Mouse (Mus musculus): ENCODE measurements around the gene Mical3.

The Mical3 gene

DNA sequence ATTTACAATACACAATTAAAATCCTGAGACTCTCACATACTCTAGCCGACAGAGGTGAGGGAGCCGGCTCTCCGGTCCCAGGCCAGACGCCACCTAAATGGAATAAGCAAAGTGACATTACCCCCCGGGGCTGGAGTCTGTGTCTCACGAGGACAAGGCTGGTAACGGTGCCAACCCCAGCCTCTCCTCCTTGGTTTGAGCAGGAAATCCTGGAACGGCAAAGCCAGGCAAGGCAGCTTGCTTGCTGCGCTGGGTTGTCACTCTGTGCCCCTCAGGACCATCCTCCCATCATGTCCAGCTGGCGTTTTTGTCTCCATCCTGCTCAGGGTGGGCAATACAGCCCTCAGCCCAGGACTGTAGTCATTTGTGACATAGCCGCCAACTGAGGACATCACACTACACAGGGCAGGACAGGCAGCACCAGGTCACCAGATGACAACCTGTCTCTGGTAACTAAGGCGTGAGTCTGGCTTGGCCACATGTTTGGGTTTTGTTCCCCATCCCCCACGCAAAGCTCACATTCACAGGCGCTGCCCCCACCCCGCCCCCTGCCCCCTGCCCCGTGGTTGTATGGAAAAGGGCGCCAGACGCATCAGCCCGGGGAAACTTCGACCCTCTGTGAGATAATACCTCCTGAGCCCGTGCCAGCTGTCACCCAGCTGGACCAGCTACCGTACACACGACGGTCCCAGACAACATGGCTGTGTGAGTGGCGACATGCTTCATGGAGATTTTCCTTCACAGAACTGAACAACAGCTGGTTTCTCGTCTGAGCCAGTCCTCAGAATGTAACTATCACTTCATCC is 49.3 kb downstream of the Mical3 start:
- DNase-seq (ENCODE audit: low spot score), result no peak

GRCm38 (mm10) chr6:121078175-121078574 is 52.6 kb downstream of the Mical3 start:
- no peak for DNase-seq (ENCODE audit: low spot score)

- DNase-seq (ENCODE audit: low spot score), result no peak
Measured at GRCm38 (mm10) chr6:121076929-121077566, 53.8 kb downstream of the Mical3 start.

DNA sequence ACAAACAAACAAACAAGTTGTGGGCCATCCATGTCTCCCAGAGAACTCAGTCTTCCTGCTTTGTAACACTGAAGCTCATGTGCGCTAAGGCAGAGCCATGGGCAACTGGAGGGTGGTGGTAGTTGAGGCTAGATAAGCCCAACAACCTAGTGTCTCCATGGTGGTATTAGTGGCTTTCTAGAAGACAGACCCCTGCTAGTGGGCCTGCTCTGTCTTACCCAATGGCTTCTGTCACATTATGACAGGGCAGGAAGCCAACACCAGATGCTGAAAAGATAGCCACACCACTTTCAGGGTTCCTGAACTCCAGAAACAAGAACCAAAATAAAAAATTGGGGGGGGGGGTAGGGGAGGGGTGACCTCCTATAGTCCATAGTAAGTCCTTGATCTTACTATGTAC is 55.0 kb downstream of the Mical3 start:
- no peak for DNase-seq (ENCODE audit: low spot score)

DNA sequence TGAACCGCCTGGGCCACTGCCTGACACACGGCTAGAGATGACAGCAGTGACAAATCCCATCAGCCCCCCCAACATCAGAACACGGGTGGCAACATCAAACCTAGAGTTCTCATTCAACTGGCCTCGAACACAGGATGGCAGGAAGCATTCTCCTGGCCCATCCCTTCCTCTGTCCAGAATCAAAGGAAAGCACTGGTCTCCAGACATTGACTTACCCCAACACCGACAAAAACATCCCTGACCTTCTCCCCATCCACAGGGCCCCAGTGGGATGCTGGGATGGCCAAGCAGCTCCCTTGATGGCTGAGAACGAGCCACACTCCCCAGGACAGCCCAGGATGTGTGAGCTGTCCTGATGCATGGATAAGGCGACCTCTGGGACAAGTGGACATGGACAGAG is 57.5 kb downstream of the Mical3 start:
- no peak for DNase-seq (ENCODE audit: low spot score)

DNA sequence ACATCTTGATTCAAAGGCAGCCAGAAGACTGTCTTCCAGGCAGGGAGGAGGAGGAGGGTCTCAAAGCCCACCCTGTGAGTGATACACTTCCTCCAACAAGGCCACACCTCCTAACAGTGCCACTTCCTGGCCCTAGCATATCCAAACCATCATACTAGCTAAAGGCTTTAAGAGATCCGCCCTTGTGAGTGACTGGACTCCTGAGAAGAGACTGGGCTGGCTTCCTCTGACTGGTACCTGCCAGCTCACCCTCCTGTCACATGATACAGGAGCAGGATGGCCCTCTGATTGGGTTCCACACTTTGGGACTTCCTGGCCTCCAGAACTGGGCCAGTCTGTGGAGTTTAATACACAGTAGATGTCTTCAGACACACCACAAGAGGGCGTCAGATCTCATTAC is 58.2 kb downstream of the Mical3 start:
- no peak for DNase-seq (ENCODE audit: low spot score)

GRCm38 (mm10) chr6:121070584-121071230 is 60.1 kb downstream of the Mical3 start:
- DNase-seq (ENCODE audit: low spot score), result no peak

- no peak for DNase-seq (ENCODE audit: low spot score)
Measured at GRCm38 (mm10) chr6:121069156-121069555, 61.6 kb downstream of the Mical3 start.

- DNase-seq (ENCODE audit: low spot score), result no peak
Measured at GRCm38 (mm10) chr6:121068087-121068464, 62.7 kb downstream of the Mical3 start.

DNA sequence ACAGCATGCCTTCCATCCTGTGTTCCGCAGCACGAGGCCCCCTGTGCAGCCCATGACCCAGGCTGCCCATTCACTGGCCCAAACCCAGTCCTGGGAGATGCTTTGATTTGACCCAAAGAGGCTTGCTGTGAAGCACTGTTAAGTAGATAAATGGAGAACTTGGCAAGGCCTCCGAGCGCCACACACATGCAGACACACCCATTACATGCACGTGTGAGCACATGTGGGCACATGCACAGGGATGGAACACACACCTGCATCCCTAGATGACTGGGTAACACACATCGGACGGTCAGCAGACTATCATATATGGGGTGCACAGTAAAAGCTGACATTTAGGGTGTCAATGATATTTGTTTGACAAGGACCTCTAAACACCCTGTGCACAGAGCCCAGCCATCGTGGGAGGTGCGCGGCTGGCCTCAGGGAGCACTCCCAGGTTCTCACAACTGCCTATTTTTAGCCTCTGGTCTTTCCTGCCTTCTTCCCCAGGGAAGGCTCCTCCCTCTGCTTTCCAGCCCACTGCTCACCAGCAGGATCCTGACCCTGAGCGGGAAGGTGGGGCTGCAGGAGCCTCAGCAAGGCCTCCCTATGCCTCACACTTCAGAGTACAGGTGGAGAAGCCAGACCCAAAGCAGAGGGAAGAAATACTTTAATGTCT is 63.2 kb downstream of the Mical3 start:
- DNase-seq (ENCODE audit: low spot score), result no peak

DNA sequence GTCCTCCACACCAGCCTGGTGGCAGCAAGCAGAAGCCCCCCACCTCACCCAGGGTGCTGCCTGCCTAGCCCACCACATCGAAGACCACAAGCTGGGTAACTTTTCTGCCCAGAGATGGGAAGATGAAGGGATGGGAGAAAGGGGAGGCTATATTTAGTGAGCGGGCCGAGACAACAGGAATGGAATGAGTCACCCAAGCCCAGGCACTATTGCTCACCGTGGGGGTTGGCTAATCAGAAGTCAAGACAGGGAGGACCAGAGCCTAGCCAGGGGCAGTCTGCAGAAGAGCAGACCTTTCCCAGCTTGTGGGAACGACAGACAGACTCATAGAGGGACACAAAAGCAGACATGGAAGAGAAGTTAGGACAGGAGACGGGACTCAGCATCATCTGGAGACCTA is 64.0 kb downstream of the Mical3 start:
- DNase-seq (ENCODE audit: low spot score), result no peak

DNA sequence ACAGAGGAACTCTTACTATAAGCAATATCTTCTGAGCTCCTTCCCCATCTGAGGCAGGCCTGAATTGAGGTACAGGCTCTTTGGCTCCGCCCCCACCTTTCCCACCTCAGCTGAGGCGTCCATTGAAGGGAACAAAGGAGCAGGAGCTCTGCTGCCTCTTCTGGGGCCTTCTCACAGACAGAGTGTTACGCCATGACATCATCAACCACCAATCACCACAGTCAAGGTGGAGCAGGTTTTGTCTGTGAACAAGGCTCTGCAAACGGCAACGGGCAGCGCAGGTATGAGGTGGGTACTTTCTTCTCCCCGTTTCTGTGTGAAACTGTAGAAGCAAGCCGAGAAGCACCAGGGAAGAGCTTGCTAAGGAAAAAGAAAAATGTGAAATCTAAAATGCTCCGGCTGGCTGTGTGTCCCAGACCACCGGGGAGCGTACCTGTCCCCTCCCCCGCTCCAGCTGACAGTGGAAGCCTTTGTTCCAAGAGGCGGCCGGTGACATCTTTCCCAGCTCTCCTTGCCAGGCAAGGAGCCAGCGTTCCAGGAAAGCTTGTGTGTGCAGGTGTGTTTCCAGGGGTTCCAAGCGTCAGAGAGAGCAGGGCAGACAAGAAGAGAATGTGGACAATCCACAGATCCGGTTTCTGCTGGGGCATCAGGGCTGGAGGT is 66.3 kb downstream of the Mical3 start:
- no peak for DNase-seq (ENCODE audit: low spot score)

DNA sequence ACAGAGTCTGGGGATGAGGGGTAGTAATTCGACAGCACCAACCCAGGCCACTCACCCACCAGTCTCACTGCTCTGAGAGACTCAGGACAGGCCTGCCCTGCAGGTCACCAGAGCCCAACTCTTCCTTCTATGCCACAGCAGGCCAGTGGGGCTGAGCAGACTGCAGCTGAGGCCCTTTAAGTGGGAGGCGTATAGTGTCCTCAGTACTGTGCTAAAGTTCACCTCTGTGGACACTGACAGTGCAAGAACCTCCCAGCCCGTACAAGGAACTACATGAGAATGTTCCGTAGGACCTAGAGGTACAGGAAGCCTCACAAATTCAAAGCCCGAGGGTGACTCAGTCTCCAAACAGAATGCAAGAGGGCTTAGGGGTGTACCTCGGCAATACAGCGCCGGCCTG is 67.0 kb downstream of the Mical3 start:
- DNase-seq (ENCODE audit: low spot score), result no peak

DNA sequence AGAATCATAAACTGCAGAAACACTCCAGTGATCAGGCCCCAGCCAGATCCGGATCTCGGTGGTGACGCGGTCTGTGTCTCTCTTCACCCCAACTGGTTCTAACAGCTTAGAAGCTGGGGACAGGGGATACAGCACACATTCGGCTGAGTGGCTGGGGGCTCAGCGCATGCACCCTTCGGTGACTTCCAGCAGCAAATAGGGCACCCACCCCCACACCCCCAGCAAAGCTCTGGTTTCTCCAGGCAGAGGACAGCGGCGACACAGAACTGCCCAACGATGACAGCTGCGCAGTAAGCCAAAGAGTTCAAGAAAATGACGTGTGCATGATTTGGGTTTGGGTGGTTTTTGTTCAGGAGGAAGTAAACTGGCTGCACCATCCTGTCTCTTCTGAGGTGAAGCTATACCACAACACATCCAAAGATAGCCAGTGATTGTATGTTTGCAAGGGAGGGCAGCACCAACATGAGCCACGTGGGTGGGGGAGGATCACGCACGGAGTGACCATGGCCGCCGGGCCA is 67.8 kb downstream of the Mical3 start:
- no peak for DNase-seq (ENCODE audit: low spot score)

DNA sequence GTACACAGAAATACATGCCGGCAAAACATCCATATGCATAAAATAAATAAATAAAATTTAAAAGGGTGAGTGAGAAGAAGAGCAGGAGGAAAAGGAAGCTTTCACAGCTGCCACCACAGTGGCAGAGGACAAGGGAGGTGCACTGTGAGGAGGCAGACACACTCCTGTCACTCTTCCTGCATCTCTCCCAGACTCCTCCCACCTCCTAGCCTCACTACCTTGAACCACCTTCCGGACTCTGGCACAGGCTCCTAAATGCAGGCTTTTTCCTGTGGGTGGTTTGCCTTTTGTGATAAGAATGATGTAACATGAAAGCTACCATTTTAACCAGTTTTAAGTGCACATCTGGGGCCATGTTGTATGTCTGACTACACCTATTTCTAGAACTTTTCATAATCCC is 72.8 kb downstream of the Mical3 start:
- no peak for DNase-seq (ENCODE audit: low spot score)

DNA sequence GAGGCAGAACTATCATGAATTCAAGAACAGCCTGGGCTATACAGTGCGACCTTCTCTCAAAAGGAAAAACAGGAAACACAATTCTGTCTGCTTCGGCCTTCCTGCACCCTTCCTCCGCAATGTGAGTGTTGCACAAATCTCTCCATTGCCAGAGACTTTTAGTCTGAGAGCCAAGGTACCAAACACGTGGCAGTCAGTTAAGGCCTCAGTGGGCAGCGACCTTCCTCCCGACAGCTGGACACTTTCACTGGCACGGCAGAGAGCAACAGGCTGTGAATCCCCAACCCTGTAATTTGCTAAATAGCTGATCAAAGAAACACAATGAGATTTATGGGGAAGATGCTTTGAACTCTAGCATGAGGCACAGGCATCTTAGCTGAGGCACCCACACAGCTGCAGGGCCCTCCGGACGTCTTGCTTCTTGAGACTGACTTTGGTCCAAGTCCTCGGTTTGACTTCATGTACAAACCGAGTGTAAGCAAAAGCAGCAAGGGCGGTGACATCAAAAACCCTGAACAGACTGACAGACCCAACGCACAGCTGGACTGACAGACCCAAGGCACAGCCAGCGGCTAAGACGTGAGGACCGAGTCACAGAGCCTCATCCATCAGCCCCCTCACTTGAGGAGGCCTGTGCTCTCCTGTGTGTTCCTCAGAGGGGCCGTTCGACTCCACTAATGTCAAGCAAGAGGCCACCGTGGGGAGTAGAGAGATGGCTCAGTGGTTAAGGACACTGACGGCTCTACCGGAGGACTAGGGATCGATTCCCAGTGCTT is 73.4 kb downstream of the Mical3 start:
- DNase-seq (ENCODE audit: low spot score), result no peak

GRCm38 (mm10) chr6:121055496-121055895 is 75.3 kb downstream of the Mical3 start:
- DNase-seq (ENCODE audit: low spot score), result no peak

GRCm38 (mm10) chr6:121054908-121055307 is 75.9 kb downstream of the Mical3 start:
- DNase-seq (ENCODE audit: low spot score), result no peak

DNA sequence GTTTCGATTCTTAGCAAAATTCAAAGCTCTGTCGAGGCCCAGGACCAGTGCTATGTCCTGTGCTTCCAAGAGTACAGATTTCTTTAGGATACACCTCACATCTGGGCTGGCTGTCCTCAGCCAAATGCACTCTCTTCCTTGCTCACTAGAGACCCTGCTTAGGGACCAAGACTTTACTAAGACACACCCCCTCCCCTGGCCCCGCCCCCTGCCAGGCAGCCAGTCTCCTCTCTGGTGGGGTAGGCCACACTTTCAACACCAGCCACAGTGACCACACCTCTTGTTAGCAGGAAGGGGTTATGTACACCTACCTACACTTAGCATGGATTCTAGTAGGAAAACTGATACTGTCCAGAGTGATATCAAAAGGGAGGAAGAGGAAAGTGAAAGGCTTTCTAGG is 76.5 kb downstream of the Mical3 start:
- DNase-seq (ENCODE audit: low spot score), result no peak

- no peak for DNase-seq (ENCODE audit: low spot score)
Measured at GRCm38 (mm10) chr6:121053585-121054112, 77.2 kb downstream of the Mical3 start.
